Mouse (Mus musculus) liver, embryonic 14.5 days (tissue): ENCODE measurements at regions not wholly inside any gene's neighbourhood (a gene's known extent, or its start where the extent isn't known, plus 50 kb on each side); places are given as distances from the start of the nearest gene placed in this dataset.

ENCODE experiments used
- ATAC-seq: fragments of 200-750 bp; cut with Nextera tagmentation; 2 replicates; pipeline ENCODE4 v1.8.0; 2017; ENCODE audit warnings: moderate number of reproducible peaks, mild to moderate bottlenecking, moderate library complexity; ENCODE audit not compliant: insufficient read depth
- DNase-seq, 3 experiments: peaks; one replicate each; pipeline ENCODE4 v3.0.0-alpha.2; 2012 to 2013; ENCODE audit warnings: low read depth in 3 of 3, low spot score in 3 of 3
- H3K27ac ChIP-seq: fragments of 300-500 bp; sonication (generic); 2 replicates; pipeline ENCODE4 v1.5.1; 2014; ENCODE audit warnings: moderate library complexity, mild to moderate bottlenecking, control low read depth, inconsistent platforms
- H3K27me3 ChIP-seq: fragments of 300-500 bp; sonication (generic); 2 replicates; pipeline ENCODE4 v1.6.1; 2014; ENCODE audit warnings: mild to moderate bottlenecking, low read length, moderate library complexity; ENCODE audit not compliant: control insufficient read depth, insufficient read depth
- H3K36me3 ChIP-seq: fragments of 300-500 bp; sonication (generic); replicated peaks from 2 replicates; pipeline ENCODE4 v1.6.1; 2014; ENCODE audit warnings: low read depth; ENCODE audit not compliant: control insufficient read depth, insufficient read depth
- H3K4me1 ChIP-seq, 2 experiments: fragments of 200-500 bp in 1 of 2; fragments of 300-500 bp in 1 of 2; sonication (generic) in 1 of 2; replicated peaks; 2 replicates each; pipeline ENCODE4 v1.6.1; 2012 to 2014; ENCODE audit warnings: antibody characterized with exemption in 1 of 2, inconsistent platforms in 1 of 2, low read length in 1 of 2; ENCODE audit not compliant: control insufficient read depth in 2 of 2, insufficient read depth in 2 of 2
- H3K4me2 ChIP-seq: fragments of 300-500 bp; sonication (generic); 2 replicates; pipeline ENCODE4 v1.6.1; 2014; ENCODE audit warnings: low read depth, mild to moderate bottlenecking, control low read depth, moderate library complexity
- H3K4me3 ChIP-seq, 2 experiments: fragments of 200-500 bp in 1 of 2; fragments of 300-500 bp in 1 of 2; sonication (generic) in 1 of 2; 2 replicates each; pipeline ENCODE4 v1.5.1; 2012 to 2014; ENCODE audit warnings: low read depth in 2 of 2, low read length in 2 of 2, mild to moderate bottlenecking in 2 of 2, control low read depth in 1 of 2, inconsistent platforms in 1 of 2, moderate library complexity in 1 of 2; ENCODE audit not compliant: insufficient read depth in 1 of 2
- H3K9ac ChIP-seq: fragments of 300-500 bp; sonication (generic); replicated peaks from 2 replicates; pipeline ENCODE4 v1.6.1; 2014; ENCODE audit warnings: mild to moderate bottlenecking, control low read depth, moderate library complexity
- H3K9me3 ChIP-seq: fragments of 300-500 bp; sonication (generic); 2 replicates; pipeline ENCODE4 v1.6.1; 2016; ENCODE audit warnings: low read length, mixed read lengths; ENCODE audit not compliant: control insufficient read depth
- CTCF ChIP-seq: IDR thresholded peaks from 2 replicates; pipeline ENCODE4 v1.5.1; 2016; ENCODE audit warnings: antibody characterized with exemption, low read depth, control low read depth
- EP300 ChIP-seq: IDR thresholded peaks from 2 replicates; pipeline ENCODE4 v1.6.1; 2016; ENCODE audit warnings: antibody characterized with exemption, low read depth
- WGBS: fragments of 180-500 bp; shearing (Covaris S2); extraction: QIAGEN DNeasy Blood & Tissue Kit; methylation state at CpG from one replicate; pipeline ENCODE4 v1.1.7; 2014; ENCODE audit not compliant: insufficient replicate concordance; 5-methylcytosine and 5-hydroxymethylcytosine counted together

- TF ChIP-seq EP300 (no peak), CTCF (no peak)
Observed at GRCm38 (mm10) chr9:118416475-118416874, 61.5 kb upstream of the Eomes start.

GRCm38 (mm10) chr9:118424344-118424743 is 53.7 kb upstream of the Eomes start:
- Histone ChIP-seq H3K9ac (no peak overlapping the region), H3K9me3 (no peaks in the 10 kb centered on the region), H3K4me1 (no peaks in the 10 kb centered on the region), H3K36me3 (no peaks in the 10 kb centered on the region), H3K27me3 (no peaks in the 10 kb centered on the region), H3K4me2 (no peak overlapping the region), H3K27ac (no peak overlapping the region), H3K4me3 (no peak overlapping the region)
- TF ChIP-seq EP300 (no peak), CTCF (no peak)
- 48% methylated on average over 6 of the region's 6 CpGs for WGBS
- DNase-seq (no peak), ATAC-seq (no peak)

More at GRCm38 (mm10) chr9:118416475-118416874, 61.5 kb upstream of the Eomes start:
- no peaks in the 10 kb centered on the region for H3K9me3 ChIP-seq
- no peaks in the 10 kb centered on the region for H3K4me1 ChIP-seq
- no peak for DNase-seq
- no peak overlapping the region for H3K4me2 ChIP-seq
- WGBS, result 48% methylated on average over 6 of the region's 6 CpGs
- ATAC-seq, result no peak
- H3K27ac ChIP-seq, result no peak overlapping the region
- H3K9ac ChIP-seq, result no peak overlapping the region
- H3K27me3 ChIP-seq, result no peaks in the 10 kb centered on the region
- no peaks in the 10 kb centered on the region for H3K36me3 ChIP-seq
- H3K4me3 ChIP-seq, result no peak overlapping the region
